Mouse (Mus musculus) forebrain, embryonic 11.5 days (tissue): ENCODE measurements around the gene Defb20. TPM values are rescaled to one million over a fixed set of nuclear protein-coding genes. Genes with fewer than 3 reads are reported as not detected.

Source experiments
- ATAC-seq: fragments of 200-750 bp; cut with Nextera tagmentation; replicated peaks from 2 replicates; pipeline ENCODE4 v1.8.0; 2017; ENCODE audit warnings: moderate TSS enrichment; ENCODE audit not compliant: low FRiP score
- DNase-seq: peaks from one replicate; pipeline ENCODE4 v3.0.0-alpha.2; 2017; ENCODE audit warnings: low spot score
- H3K27ac ChIP-seq: fragments of 300-500 bp; sonication (generic); 2 replicates; pipeline ENCODE4 v1.5.1; 2014; ENCODE audit warnings: low read depth, low read length
- H3K27me3 ChIP-seq: fragments of 300-500 bp; sonication (generic); 2 replicates; pipeline ENCODE4 v1.6.1; 2014; ENCODE audit warnings: mild to moderate bottlenecking, low read length, mixed read lengths; ENCODE audit not compliant: control insufficient read depth, insufficient read depth
- H3K36me3 ChIP-seq: fragments of 300-500 bp; sonication (generic); 2 replicates; pipeline ENCODE4 v1.6.1; 2014; ENCODE audit warnings: mild to moderate bottlenecking, low read length, moderate library complexity, mixed read lengths; ENCODE audit not compliant: control insufficient read depth, insufficient read depth
- H3K4me1 ChIP-seq: fragments of 300-500 bp; sonication (generic); replicated peaks from 2 replicates; pipeline ENCODE4 v1.6.1; 2014; ENCODE audit warnings: low read length, mixed read lengths; ENCODE audit not compliant: control insufficient read depth, insufficient read depth
- H3K4me2 ChIP-seq: fragments of 300-500 bp; sonication (generic); 2 replicates; pipeline ENCODE4 v1.6.1; 2014; ENCODE audit warnings: low read depth, mild to moderate bottlenecking, low read length, moderate library complexity, mixed read lengths; ENCODE audit not compliant: severe bottlenecking
- H3K4me3 ChIP-seq: fragments of 300-500 bp; sonication (generic); 2 replicates; pipeline ENCODE4 v1.5.1; 2014; ENCODE audit warnings: low read depth, low read length
- H3K9ac ChIP-seq: fragments of 300-500 bp; sonication (generic); 2 replicates; pipeline ENCODE4 v1.6.1; 2014; ENCODE audit warnings: low read length
- H3K9me3 ChIP-seq: fragments of 300-500 bp; sonication (generic); 2 replicates; pipeline ENCODE4 v1.6.1; 2016; ENCODE audit warnings: low read length, mixed read lengths; ENCODE audit not compliant: control insufficient read depth
- WGBS: fragments of 180-500 bp; shearing (Covaris S2); extraction: QIAGEN DNeasy Blood & Tissue Kit; methylation state at CpG from one replicate; pipeline ENCODE4 v1.1.7; 2014; 5-methylcytosine and 5-hydroxymethylcytosine counted together
- polyA plus RNA-seq: library from polyadenylated mRNA; unstranded; fragments of >200 nt; fragmentation: Nextera tagmentation; extraction: Ambion mirVana; gene quantifications from 2 replicates; pipeline ENCODE4 v1.2.1, GENCODE M21; 2014

Defb20 gene
- polyA plus RNA-seq, 1 experiment from 2014 or later = not detected

DNA sequence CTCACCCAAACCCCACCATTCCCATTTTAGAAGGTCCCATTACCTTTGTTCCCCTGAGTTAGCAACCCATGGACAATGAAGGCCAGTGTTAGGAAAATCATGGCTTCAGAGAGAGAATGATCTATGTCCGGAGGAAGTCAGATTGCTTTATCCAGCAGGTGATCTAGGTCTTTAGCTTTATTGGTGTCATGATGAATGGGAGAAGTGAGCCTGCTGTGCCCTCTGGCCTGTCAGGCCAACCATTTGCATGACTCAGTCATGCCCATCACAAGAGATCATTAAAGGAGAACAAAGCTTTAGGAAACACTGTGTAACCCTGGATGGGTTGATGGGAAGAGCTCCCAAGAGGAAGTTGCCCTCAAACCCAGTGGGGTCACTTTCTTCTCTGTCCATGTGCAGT lies 34.7 kb downstream of the Defb20 start, which contains the start of gene Defb26:
Gene Defb26 (minus strand): TSS at position 101 of the 400 bp plus-strand sequence.
- Histone ChIP-seq H3K27ac (no peak within 1 kb of the TSS), H3K36me3 (no peaks in the 10 kb centered on the region), H3K4me2 (no peak within 1 kb of the TSS), H3K9me3 (no peaks in the 10 kb centered on the region), H3K4me3 (no peak within 1 kb of the TSS), H3K27me3 (no peaks in the 10 kb centered on the region), H3K9ac (no peak within 1 kb of the TSS), H3K4me1 (no peaks in the 10 kb centered on the region)
- 83% methylated on average over 1 of the region's 1 CpGs for WGBS
- ATAC-seq (no peak), DNase-seq (no peak)

DNA sequence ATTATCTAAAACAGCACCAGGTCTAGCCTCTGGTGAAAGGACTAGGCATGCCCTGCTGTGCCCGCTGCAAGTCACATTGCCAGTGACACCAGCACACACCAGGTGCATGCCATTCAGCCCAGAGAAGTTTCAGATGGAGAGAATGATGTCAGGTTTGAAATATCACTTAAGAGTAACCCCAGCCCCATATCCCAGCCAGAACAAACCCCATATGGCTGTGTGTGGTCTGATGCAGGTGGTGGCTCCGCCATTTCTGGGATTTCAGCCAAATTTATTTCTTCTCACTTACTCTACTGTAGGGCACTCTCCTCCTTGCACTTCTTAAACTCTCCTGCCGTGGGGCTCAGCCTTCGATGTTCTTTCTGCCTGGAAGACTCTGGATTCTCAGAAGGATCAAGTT lies 39.2 kb downstream of the Defb20 start:
- Histone ChIP-seq H3K27ac (no peak overlapping the region), H3K4me1 (no peaks in the 10 kb centered on the region), H3K4me3 (no peak overlapping the region), H3K36me3 (no peaks in the 10 kb centered on the region), H3K4me2 (no peak overlapping the region), H3K9ac (no peak overlapping the region), H3K9me3 (no peaks in the 10 kb centered on the region), H3K27me3 (no peaks in the 10 kb centered on the region)
- 86% methylated on average over 4 of the region's 4 CpGs for WGBS
- ATAC-seq (no peak), DNase-seq (no peak)

DNA sequence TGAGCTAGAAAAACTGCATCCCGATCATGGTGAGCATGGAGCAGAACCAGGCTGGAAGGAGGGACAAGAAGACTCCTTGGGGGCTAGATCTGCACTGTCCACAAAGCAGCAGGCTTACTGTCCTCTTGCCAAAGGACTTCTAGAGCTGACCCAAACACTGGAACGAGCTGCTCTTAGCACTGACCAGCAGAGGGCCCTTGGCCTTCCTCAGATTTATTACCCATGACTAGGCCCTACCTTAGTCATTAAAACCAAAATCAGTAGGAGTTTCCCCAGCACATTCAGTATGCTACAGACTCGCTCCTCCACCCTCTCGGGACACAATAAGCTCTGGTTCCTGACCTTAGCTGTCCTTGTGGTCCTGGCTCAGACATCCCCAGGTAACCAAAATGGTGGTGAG lies 41.1 kb downstream of the Defb20 start, which contains the start of gene Defb28:
Gene Defb28 (plus strand): TSS at position 275 of the 400 bp plus-strand sequence.
- no peak within 1 kb of the TSS for H3K4me2 ChIP-seq
- H3K4me3 ChIP-seq = no peak within 1 kb of the TSS
- 79% methylated on average over 4 of the region's 4 CpGs for WGBS
- DNase-seq (no peak), ATAC-seq (no peak)
- H3K27me3 ChIP-seq = no peaks in the 10 kb centered on the region
- H3K27ac ChIP-seq = no peak within 1 kb of the TSS
- no peaks in the 10 kb centered on the region for H3K4me1 ChIP-seq
- H3K9me3 ChIP-seq = no peaks in the 10 kb centered on the region
- H3K9ac ChIP-seq = no peak within 1 kb of the TSS
- H3K36me3 ChIP-seq = no peaks in the 10 kb centered on the region

Other genes with a start within 250 kb of the Defb20 start
- 30.6 and 31.7 TPM in 2 replicates for gene Tbc1d20, start 183.2 kb upstream of the Defb20 start, polyA plus RNA-seq
- 94.2 TPM in 2 replicates for gene Rbck1, start 144.4 kb upstream of the Defb20 start, polyA plus RNA-seq
- gene Trib3, start 133.0 kb upstream of the Defb20 start, polyA plus RNA-seq = 1.3 and 2.1 TPM in 2 replicates
- gene Nrsn2, start 100.4 kb upstream of the Defb20 start, polyA plus RNA-seq = 6.3 and 7.6 TPM in 2 replicates
- gene Sox12, start 79.0 kb upstream of the Defb20 start, polyA plus RNA-seq = 20.4 and 22.9 TPM in 2 replicates
- 59.4 and 63.9 TPM in 2 replicates for gene Zcchc3, start 62.0 kb upstream of the Defb20 start, polyA plus RNA-seq
- gene 6820408C15Rik, start 61.5 kb upstream of the Defb20 start, polyA plus RNA-seq = 0.41 and 0.79 TPM in 2 replicates
- not detected in 2 replicates for gene Defb23, start 12.4 kb upstream of the Defb20 start, polyA plus RNA-seq
- not detected in 2 replicates for gene Defb22, start 13.1 kb downstream of the Defb20 start, polyA plus RNA-seq
- gene Defb26, start 34.6 kb downstream of the Defb20 start, polyA plus RNA-seq = not detected in 2 replicates
- not detected in 2 replicates for gene Defb28, start 41.2 kb downstream of the Defb20 start, polyA plus RNA-seq
- gene Defb29, start 63.0 kb downstream of the Defb20 start, polyA plus RNA-seq = not detected in 2 replicates
- not detected in 2 replicates for gene Gm17416, start 92.3 kb downstream of the Defb20 start, polyA plus RNA-seq
- not detected in 2 replicates for gene Defb21, start 95.7 kb downstream of the Defb20 start, polyA plus RNA-seq
- not detected in 2 replicates for gene Defb19, start 103.2 kb downstream of the Defb20 start, polyA plus RNA-seq
- gene Defb45, start 122.3 kb downstream of the Defb20 start, polyA plus RNA-seq = not detected in 2 replicates
- not detected in 2 replicates for gene Defb36, start 127.3 kb downstream of the Defb20 start, polyA plus RNA-seq
- not detected in 2 replicates for gene Defb25, start 146.0 kb downstream of the Defb20 start, polyA plus RNA-seq
- 0.21 and 0.32 TPM in 2 replicates for gene Rem1, start 149.9 kb downstream of the Defb20 start, polyA plus RNA-seq
- gene H13, start 192.4 kb downstream of the Defb20 start, polyA plus RNA-seq = 110 and 112 TPM in 2 replicates
- 37.9 and 39.5 TPM in 2 replicates for gene Mcts2, start 210.0 kb downstream of the Defb20 start, polyA plus RNA-seq